Mouse (Mus musculus) monocyte, adult 59 days (primary cell): ENCODE results near the gene Mrc2. TPM values are rescaled to one million over a fixed set of nuclear protein-coding genes. Genes with fewer than 3 reads are reported as not detected.

ENCODE experiments used
- total RNA-seq, 2 experiments: library from RNA; stranded (reverse); gene quantifications; one replicate each; pipeline ENCODE4 v1.2.4; 2023

Gene Mrc2
- total RNA-seq, result 1 to 10 TPM in 1 of 2 experiments, under 1 TPM in 1; 0.26 to 1.1 TPM

DNA sequence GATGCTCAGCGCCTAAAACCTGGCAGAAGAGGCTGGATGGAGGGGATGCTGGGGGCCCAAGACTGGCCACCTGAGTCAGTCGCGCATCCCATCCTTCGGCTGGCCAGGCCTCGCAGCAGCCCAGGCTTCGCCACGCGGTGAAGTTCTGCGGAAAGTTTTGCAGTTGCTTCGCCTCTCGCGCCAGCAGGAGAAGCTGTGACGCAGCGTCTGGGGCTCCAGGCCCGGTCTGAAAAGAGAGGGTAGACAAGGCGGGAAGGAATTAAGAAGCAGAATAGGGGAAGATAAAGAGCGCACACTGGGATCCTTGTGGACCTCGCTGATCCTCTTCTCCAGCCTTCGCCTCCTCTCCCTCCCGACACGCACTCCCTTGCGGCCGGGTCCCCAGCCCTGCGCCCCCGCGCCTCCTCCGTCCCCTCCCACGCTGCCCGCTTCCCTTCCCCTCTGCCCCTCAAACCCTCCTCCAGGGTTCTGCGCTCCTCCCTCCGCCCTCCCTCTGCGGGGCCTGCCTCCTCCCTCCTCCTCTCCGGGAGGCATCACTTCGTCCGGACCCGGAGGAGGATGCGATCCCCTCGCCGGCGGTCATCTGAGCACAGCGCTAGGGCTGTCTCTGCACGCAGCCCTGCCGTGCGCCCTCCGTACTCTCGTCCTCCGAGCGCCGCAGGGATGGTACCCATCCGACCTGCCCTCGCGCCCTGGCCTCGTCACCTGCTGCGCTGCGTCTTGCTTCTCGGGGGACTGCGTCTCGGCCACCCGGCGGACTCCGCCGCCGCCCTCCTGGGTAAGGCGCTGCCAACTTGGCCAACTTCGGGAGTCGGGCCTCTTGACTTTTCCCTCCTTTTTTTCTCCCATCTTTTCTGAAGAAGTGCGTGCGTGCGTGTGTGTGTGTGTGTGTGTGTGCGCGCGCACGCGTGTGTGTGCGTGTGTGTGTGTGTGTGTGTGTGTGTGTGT lies at the start of gene Mrc2:
Gene Mrc2, plus strand, starts transcription at position 520 of the 948 bp plus-strand sequence.

Other genes starting within 250 kb of the Mrc2 start
- not detected for gene Efcab3, start 229.1 kb upstream of the Mrc2 start, total RNA-seq
- 10 to 100 TPM; 14.7 TPM for gene Mettl2, start 166.2 kb upstream of the Mrc2 start, total RNA-seq
- not detected for gene Gm10842, start 145.8 kb upstream of the Mrc2 start, total RNA-seq
- gene Tlk2, start 113.8 kb upstream of the Mrc2 start, total RNA-seq, result 10 to 100 TPM; 50.6 to 57.6 TPM
- gene March10, start 164.1 kb downstream of the Mrc2 start, total RNA-seq, result not detected